Mouse (Mus musculus) cerebral cortex, adult 2 months (tissue): ENCODE results near the gene Ccdc33.

Experiments
- WGBS: fragments of 180-500 bp; shearing (Covaris S2); methylation state at CpG from one replicate; pipeline ENCODE4 v1.1.7; 2018; 5-methylcytosine and 5-hydroxymethylcytosine counted together

The Ccdc33 gene

GRCm38 (mm10) chr9:57978858-57979257 lies 139.8 kb downstream of the Ccdc33 start:
- WGBS, result 83% methylated on average over 3 of the region's 3 CpGs
